Mouse (Mus musculus) midbrain, embryonic 16.5 days (tissue): ENCODE measurements around the gene Tsg101. TPM values are rescaled to one million over a fixed set of nuclear protein-coding genes. Genes with fewer than 3 reads are reported as not detected.

ENCODE experiments used
- ATAC-seq: fragments of 200-750 bp; cut with Nextera tagmentation; 2 replicates; pipeline ENCODE4 v1.8.0; 2017; ENCODE audit warnings: moderate TSS enrichment
- H3K27ac ChIP-seq: fragments of 300-500 bp; sonication (generic); 2 replicates; pipeline ENCODE4 v1.5.1; 2014; ENCODE audit warnings: mild to moderate bottlenecking, low read length, mixed read lengths
- H3K27me3 ChIP-seq: fragments of 300-500 bp; sonication (generic); 2 replicates; pipeline ENCODE4 v1.6.1; 2014; ENCODE audit warnings: low read depth, low read length, mixed read lengths; ENCODE audit not compliant: control insufficient read depth, insufficient read depth
- H3K36me3 ChIP-seq: fragments of 300-500 bp; sonication (generic); 2 replicates; pipeline ENCODE4 v1.6.1; 2014; ENCODE audit warnings: mild to moderate bottlenecking, low read length, moderate library complexity, mixed read lengths; ENCODE audit not compliant: control insufficient read depth, insufficient read depth
- H3K4me1 ChIP-seq: fragments of 300-500 bp; sonication (generic); 2 replicates; pipeline ENCODE4 v1.6.1; 2014; ENCODE audit warnings: mild to moderate bottlenecking, low read length, mixed read lengths; ENCODE audit not compliant: control insufficient read depth, insufficient read depth
- H3K4me2 ChIP-seq: fragments of 300-500 bp; sonication (generic); 2 replicates; pipeline ENCODE4 v1.6.1; 2014; ENCODE audit warnings: mild to moderate bottlenecking, low read length, mixed read lengths
- H3K4me3 ChIP-seq: fragments of 300-500 bp; sonication (generic); 2 replicates; pipeline ENCODE4 v1.5.1; 2014; ENCODE audit warnings: low read depth, mild to moderate bottlenecking, low read length, moderate library complexity, mixed read lengths
- H3K9ac ChIP-seq: fragments of 300-500 bp; sonication (generic); 2 replicates; pipeline ENCODE4 v1.6.1; 2014; ENCODE audit warnings: low read depth, low read length, mixed read lengths
- H3K9me3 ChIP-seq: fragments of 300-500 bp; sonication (generic); replicated peaks from 2 replicates; pipeline ENCODE4 v1.6.1; 2014; ENCODE audit warnings: mild to moderate bottlenecking, low read length, mixed read lengths; ENCODE audit not compliant: control insufficient read depth, poor library complexity, severe bottlenecking
- WGBS: fragments of 180-500 bp; shearing (Covaris S2); extraction: QIAGEN DNeasy Blood & Tissue Kit; methylation state at CpG from one replicate; pipeline ENCODE4 v1.1.7; 2014; 5-methylcytosine and 5-hydroxymethylcytosine counted together
- polyA plus RNA-seq: library from polyadenylated mRNA; unstranded; fragments of >200 nt; fragmentation: Nextera tagmentation; extraction: Ambion mirVana; gene quantifications from 2 replicates; pipeline ENCODE4 v1.2.1, GENCODE M21; 2015

Gene Tsg101
- polyA plus RNA-seq, 1 experiment from 2014 or later, result 372 TPM

- Histone ChIP-seq H3K9me3 (no peaks in the 10 kb centered on the region), H3K4me1 (peaks cover 8% of the 10 kb centered on the region), H3K9ac (peak overlapping the region; percentile 74), H3K27ac (peak overlapping the region; percentile 83), H3K27me3 (no peaks in the 10 kb centered on the region), H3K4me3 (peak overlapping the region; percentile 61), H3K4me2 (peak overlapping the region; percentile 58), H3K36me3 (peaks cover 11% of the 10 kb centered on the region; the same call in 1 of the 2 replicates)
- under 1% methylated on average over 50 of the region's 51 CpGs for WGBS
- ATAC-seq, result peak; percentile 90
Observed at GRCm38 (mm10) chr7:46845211-46845977, 74.4 kb downstream of the Tsg101 start.

GRCm38 (mm10) chr7:46843576-46843975, 76.2 kb downstream of the Tsg101 start:
- no peak overlapping the region for H3K27ac ChIP-seq
- no peak overlapping the region for H3K9ac ChIP-seq
- H3K27me3 ChIP-seq, result no peaks in the 10 kb centered on the region
- no peak for ATAC-seq
- H3K4me3 ChIP-seq, result no peak overlapping the region
- no peaks in the 10 kb centered on the region for H3K9me3 ChIP-seq
- H3K36me3 ChIP-seq, result 0 out of 2 replicates have a peak, but pooled peaks cover 2% of the 10 kb centered on the region
- 90% methylated on average over 4 of the region's 4 CpGs for WGBS
- H3K4me2 ChIP-seq, result no peak overlapping the region
- peaks cover 13% of the 10 kb centered on the region for H3K4me1 ChIP-seq

GRCm38 (mm10) chr7:46842278-46842677, 77.5 kb downstream of the Tsg101 start:
- no peak for ATAC-seq
- 34% methylated on average over 5 of the region's 5 CpGs for WGBS
- no peak overlapping the region for H3K27ac ChIP-seq
- no peaks in the 10 kb centered on the region for H3K27me3 ChIP-seq
- H3K4me3 ChIP-seq, result no peak overlapping the region
- peaks cover 16% of the 10 kb centered on the region for H3K4me1 ChIP-seq
- no peak overlapping the region for H3K9ac ChIP-seq
- no peaks in the 10 kb centered on the region for H3K36me3 ChIP-seq
- no peaks in the 10 kb centered on the region for H3K9me3 ChIP-seq
- no peak overlapping the region for H3K4me2 ChIP-seq

GRCm38 (mm10) chr7:46840787-46841525, 78.8 kb downstream of the Tsg101 start, which contains the start of gene Ldha:
Gene Ldha, plus strand, starts transcription at chr7:46841475.
- WGBS, result 36% methylated on average over 6 of the region's 6 CpGs
- ATAC-seq, result no peak
- no peaks in the 10 kb centered on the region for H3K36me3 ChIP-seq
- H3K27me3 ChIP-seq, result no peaks in the 10 kb centered on the region
- no peak within 1 kb of the TSS for H3K9ac ChIP-seq
- H3K4me3 ChIP-seq, result no peak within 1 kb of the TSS
- H3K4me1 ChIP-seq, result peaks cover 15% of the 10 kb centered on the region
- no peak within 1 kb of the TSS for H3K4me2 ChIP-seq
- H3K9me3 ChIP-seq, result no peaks in the 10 kb centered on the region
- no peak within 1 kb of the TSS for H3K27ac ChIP-seq

DNA sequence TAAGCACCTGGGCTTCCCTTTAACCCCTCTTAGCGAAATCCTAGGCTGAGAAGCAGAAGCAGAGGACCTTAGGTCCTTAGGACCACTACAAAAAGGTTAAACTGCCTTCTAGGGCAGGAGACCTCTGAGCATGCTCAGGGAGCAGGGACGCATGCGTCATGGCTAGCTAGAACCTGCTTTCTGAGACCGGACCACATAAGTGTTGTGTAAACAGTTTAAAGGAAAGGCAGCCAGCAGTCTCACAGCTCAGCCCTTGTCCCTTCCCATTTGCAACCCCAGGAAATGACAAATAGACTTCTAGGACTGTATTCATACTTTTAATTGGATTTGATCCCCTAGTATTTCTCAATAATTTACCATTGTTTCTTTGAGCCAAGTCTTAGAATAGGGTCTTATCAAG, 79.4 kb downstream of the Tsg101 start:
- no peaks in the 10 kb centered on the region for H3K27me3 ChIP-seq
- WGBS, result 48% methylated on average over 4 of the region's 4 CpGs
- ATAC-seq, result no peak

GRCm38 (mm10) chr7:46839861-46840260, 79.9 kb downstream of the Tsg101 start:
- no peak overlapping the region for H3K27ac ChIP-seq
- no peaks in the 10 kb centered on the region for H3K9me3 ChIP-seq
- peaks cover 11% of the 10 kb centered on the region for H3K4me1 ChIP-seq
- H3K4me3 ChIP-seq, result no peak overlapping the region
- ATAC-seq, result no peak
- H3K9ac ChIP-seq, result no peak overlapping the region
- 76% methylated on average over 5 of the region's 5 CpGs for WGBS
- H3K4me2 ChIP-seq, result no peak overlapping the region
- H3K27me3 ChIP-seq, result no peaks in the 10 kb centered on the region
- H3K36me3 ChIP-seq, result no peaks in the 10 kb centered on the region

More for the DNA sequence above, 79.4 kb downstream of the Tsg101 start:
- Histone ChIP-seq H3K9me3 (no peaks in the 10 kb centered on the region), H3K4me1 (peaks cover 15% of the 10 kb centered on the region), H3K9ac (no peak overlapping the region), H3K36me3 (no peaks in the 10 kb centered on the region), H3K4me3 (no peak overlapping the region), H3K27ac (no peak overlapping the region), H3K4me2 (no peak overlapping the region)

GRCm38 (mm10) chr7:46839446-46839845, 80.3 kb downstream of the Tsg101 start:
- Histone ChIP-seq H3K9ac (no peak overlapping the region), H3K36me3 (no peaks in the 10 kb centered on the region), H3K4me1 (peaks cover 9% of the 10 kb centered on the region), H3K9me3 (no peaks in the 10 kb centered on the region), H3K4me3 (no peak overlapping the region), H3K4me2 (no peak overlapping the region), H3K27ac (peak overlapping the region; percentile 30; the same call in 1 of the 2 replicates), H3K27me3 (no peaks in the 10 kb centered on the region)
- 0 out of 2 replicates have a peak, but pooled peaks have one; percentile 15 for ATAC-seq
- WGBS, result 32% methylated on average over 7 of the region's 7 CpGs
